Mouse (Mus musculus) brain, adult 10 weeks (tissue): ENCODE results near the gene Kif9. TPM values are rescaled to one million over a fixed set of nuclear protein-coding genes. Genes with fewer than 3 reads are reported as not detected.

ENCODE experiments used
- polyA plus RNA-seq: library from polyadenylated mRNA; stranded (reverse); fragments of 350-450 nt; fragmentation: Illumina TruSeq; extraction: RNeasy Lipid Tissue Mini Kit (QIAGEN cat#74804); gene quantifications from one replicate; pipeline ENCODE4 v1.2.3, GENCODE M21; 2015; ENCODE audit warnings: low read depth, low replicate concordance

The Kif9 gene
- polyA plus RNA-seq: 4.1 TPM

GRCm38 (mm10) chr9:110476124-110477091, at the start of gene Kif9, which contains the start of gene Klhl18:
TSS of gene Kif9 (plus strand) at chr9:110476958.
TSS of gene Klhl18 (minus strand) at chr9:110476694.

DNA sequence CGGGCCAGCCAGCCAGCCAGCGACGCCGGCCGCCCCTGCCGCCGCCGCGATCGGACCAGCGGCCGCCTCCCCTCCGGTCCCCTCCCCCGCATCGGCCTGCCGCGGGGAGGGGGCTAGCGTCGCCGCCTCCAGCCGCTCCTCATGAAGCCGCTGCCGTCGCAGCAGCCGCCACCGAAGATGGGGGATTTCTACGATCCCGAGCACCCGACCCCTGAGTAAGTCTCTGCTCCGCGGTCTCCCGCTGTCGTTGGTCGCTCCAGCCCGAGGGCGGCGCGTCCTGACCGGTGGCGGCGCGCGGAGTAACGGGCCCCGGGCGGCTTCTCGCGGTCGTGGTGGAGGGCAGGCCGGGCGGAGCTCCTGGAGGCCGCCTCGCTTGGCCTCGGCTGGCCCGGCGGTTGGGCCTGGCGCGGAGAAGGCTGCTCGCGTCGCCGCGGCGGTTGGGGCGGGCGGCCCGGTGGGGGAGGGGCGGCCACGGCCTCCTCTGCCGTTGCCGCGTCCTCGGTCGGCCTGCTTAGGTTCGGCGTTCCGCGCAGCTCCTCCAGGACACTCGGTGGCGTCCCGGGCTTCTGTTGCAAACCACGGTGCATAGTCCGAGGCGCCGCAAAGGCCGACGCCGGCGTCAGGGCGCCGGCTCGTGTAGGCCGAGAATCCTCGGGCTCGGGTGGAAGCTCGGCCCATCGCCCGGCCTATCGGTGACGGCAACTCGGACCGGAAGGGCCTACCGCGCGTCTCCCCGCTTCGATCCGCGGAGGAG, 56.0 kb downstream of the Kif9 start, which contains the start of gene Setd2:
TSS of gene Setd2 (plus strand) at position 60 of the 754 bp plus-strand sequence.

Other genes with a start within 250 kb of the Kif9 start
- gene Cspg5, start 233.2 kb upstream of the Kif9 start, polyA plus RNA-seq: 285 TPM
- 17.0 TPM for gene Elp6, start 171.8 kb upstream of the Kif9 start, polyA plus RNA-seq
- 46.8 TPM for gene Scap, start 143.7 kb upstream of the Kif9 start, polyA plus RNA-seq
- 35.9 TPM for gene Ptpn23, start 68.7 kb upstream of the Kif9 start, polyA plus RNA-seq
- gene Ngp, start 57.2 kb upstream of the Kif9 start, polyA plus RNA-seq: 0.91 TPM
- 19.6 TPM for gene Klhl18, start 264 bp upstream of the Kif9 start, polyA plus RNA-seq
- 37.7 TPM for gene Setd2, start 55.6 kb downstream of the Kif9 start, polyA plus RNA-seq
- gene Nradd, start 147.5 kb downstream of the Kif9 start, polyA plus RNA-seq: 4.7 TPM
- 4.8 TPM for gene Nbeal2, start 177.2 kb downstream of the Kif9 start, polyA plus RNA-seq
- gene Ccdc12, start 179.5 kb downstream of the Kif9 start, polyA plus RNA-seq: 76.8 TPM